Mouse (Mus musculus): ENCODE data around the gene Megf11. TPM values are rescaled to one million over a fixed set of nuclear protein-coding genes. Genes with fewer than 3 reads are reported as not detected.

Gene Megf11
- polyA plus RNA-seq (2014; fragmentation: Nextera tagmentation; extraction: Ambion mirVana) = 0.53 and 0.66 TPM in 2 replicates

GRCm38 (mm10) chr9:64385511-64386465 lies at the start of gene Megf11:
Gene Megf11 (plus strand): TSS chr9:64385626.
- WGBS = 1% methylated on average over 91 of the region's 93 CpGs
- H3K27me3 ChIP-seq (replicated peaks; ENCODE audit: control insufficient read depth, insufficient read depth, low read length) = peaks cover 75% of the 10 kb centered on the region
- 0 out of 2 replicates have a peak within 1 kb of the TSS, but pooled peaks have one; percentile 6 for H3K9ac ChIP-seq (ENCODE audit: low read depth, low read length)
- no peak within 1 kb of the TSS for H3K27ac ChIP-seq (ENCODE audit: low read depth, low read length)
- ATAC-seq (replicated peaks; ENCODE audit: low FRiP score) = no peak; the same call in 1 of the 2 replicates
- no peaks in the 10 kb centered on the region for H3K36me3 ChIP-seq (ENCODE audit: control insufficient read depth, insufficient read depth, low read length)
- DNase-seq (ENCODE audit: low spot score) = peak; percentile 59
- H3K9me3 ChIP-seq (ENCODE audit: control insufficient read depth, low read length) = no peaks in the 10 kb centered on the region
- peak within 1 kb of the TSS; percentile 88 for H3K4me2 ChIP-seq
- peak within 1 kb of the TSS; percentile 55 for H3K4me3 ChIP-seq (ENCODE audit: low read depth, low read length)
- 0 out of 2 replicates have a peak, but pooled peaks cover 5% of the 10 kb centered on the region for H3K4me1 ChIP-seq (replicated peaks; ENCODE audit: control insufficient read depth, insufficient read depth, low read length)

GRCm38 (mm10) chr9:64335825-64336224 lies 49.6 kb upstream of the Megf11 start:
- 0 out of 2 replicates have a peak, but pooled peaks cover 7% of the 10 kb centered on the region for H3K36me3 ChIP-seq (ENCODE audit: control insufficient read depth, insufficient read depth, low read length)
- H3K9me3 ChIP-seq (ENCODE audit: control insufficient read depth, low read length) = no peaks in the 10 kb centered on the region
- no peak overlapping the region for H3K9ac ChIP-seq (ENCODE audit: low read depth, low read length)
- H3K4me2 ChIP-seq = no peak overlapping the region
- DNase-seq (ENCODE audit: low spot score) = no peak
- no peaks in the 10 kb centered on the region for H3K27me3 ChIP-seq (replicated peaks; ENCODE audit: control insufficient read depth, insufficient read depth, low read length)
- ATAC-seq (replicated peaks; ENCODE audit: low FRiP score) = no peak
- H3K4me1 ChIP-seq (replicated peaks; ENCODE audit: control insufficient read depth, insufficient read depth, low read length) = peaks cover 9% of the 10 kb centered on the region
- no peak overlapping the region for H3K27ac ChIP-seq (ENCODE audit: low read depth, low read length)
- no peak overlapping the region for H3K4me3 ChIP-seq (ENCODE audit: low read depth, low read length)
- WGBS = 87% methylated on average over 6 of the region's 6 CpGs

- Histone ChIP-seq H3K36me3 (ENCODE audit: control insufficient read depth, insufficient read depth, low read length) (0 out of 2 replicates have a peak, but pooled peaks cover 5% of the 10 kb centered on the region), H3K9ac (ENCODE audit: low read depth, low read length) (no peak overlapping the region), H3K27me3 (replicated peaks; ENCODE audit: control insufficient read depth, insufficient read depth, low read length) (no peaks in the 10 kb centered on the region), H3K4me1 (replicated peaks; ENCODE audit: control insufficient read depth, insufficient read depth, low read length) (peaks cover 9% of the 10 kb centered on the region), H3K27ac (ENCODE audit: low read depth, low read length) (no peak overlapping the region), H3K4me2 (peak overlapping the region; percentile 92), H3K4me3 (ENCODE audit: low read depth, low read length) (peak overlapping the region; percentile 82; the same call in 1 of the 2 replicates), H3K9me3 (ENCODE audit: control insufficient read depth, low read length) (no peaks in the 10 kb centered on the region)
- WGBS = 61% methylated on average over 8 of the region's 8 CpGs
- DNase-seq (ENCODE audit: low spot score) (no peak), ATAC-seq (replicated peaks; ENCODE audit: low FRiP score) (no peak)
These were observed 46.1 kb upstream of the Megf11 start for GRCm38 (mm10) chr9:64339361-64339760.

- Histone ChIP-seq H3K27me3 (replicated peaks; ENCODE audit: control insufficient read depth, insufficient read depth, low read length) (no peaks in the 10 kb centered on the region), H3K36me3 (ENCODE audit: control insufficient read depth, insufficient read depth, low read length) (0 out of 2 replicates have a peak, but pooled peaks cover 5% of the 10 kb centered on the region), H3K4me2 (peak overlapping the region; percentile 92), H3K27ac (ENCODE audit: low read depth, low read length) (peak overlapping the region; percentile 98), H3K9ac (ENCODE audit: low read depth, low read length) (peak overlapping the region; percentile 99), H3K4me3 (ENCODE audit: low read depth, low read length) (peak overlapping the region; percentile 82), H3K9me3 (ENCODE audit: control insufficient read depth, low read length) (no peaks in the 10 kb centered on the region), H3K4me1 (replicated peaks; ENCODE audit: control insufficient read depth, insufficient read depth, low read length) (peaks cover 9% of the 10 kb centered on the region)
- peak; percentile 86 for ATAC-seq (replicated peaks; ENCODE audit: low FRiP score)
- peak; percentile 87 for DNase-seq (ENCODE audit: low spot score)
- WGBS = under 1% methylated on average over 85 of the region's 85 CpGs
These were observed 44.8 kb upstream of the Megf11 start for GRCm38 (mm10) chr9:64340351-64341253.

- DNase-seq (ENCODE audit: low spot score) (no peak), ATAC-seq (replicated peaks; ENCODE audit: low FRiP score) (peak; percentile 5; the same call in 1 of the 2 replicates)
- 12% methylated on average over 16 of the region's 16 CpGs for WGBS
- Histone ChIP-seq H3K36me3 (ENCODE audit: control insufficient read depth, insufficient read depth, low read length) (0 out of 2 replicates have a peak, but pooled peaks cover 5% of the 10 kb centered on the region), H3K27ac (ENCODE audit: low read depth, low read length) (peak within 1 kb of the TSS; percentile 98), H3K9ac (ENCODE audit: low read depth, low read length) (peak within 1 kb of the TSS; percentile 99), H3K4me3 (ENCODE audit: low read depth, low read length) (peak within 1 kb of the TSS; percentile 82), H3K4me2 (peak within 1 kb of the TSS; percentile 92), H3K9me3 (ENCODE audit: control insufficient read depth, low read length) (no peaks in the 10 kb centered on the region), H3K27me3 (replicated peaks; ENCODE audit: control insufficient read depth, insufficient read depth, low read length) (no peaks in the 10 kb centered on the region), H3K4me1 (replicated peaks; ENCODE audit: control insufficient read depth, insufficient read depth, low read length) (peaks cover 9% of the 10 kb centered on the region)
These were observed 44.2 kb upstream of the Megf11 start, which contains the start of gene Dis3l for GRCm38 (mm10) chr9:64341254-64341566. Gene Dis3l (minus strand): TSS chr9:64341288.

- no peak overlapping the region for H3K27ac ChIP-seq (ENCODE audit: low read depth, low read length)
- WGBS = 80% methylated on average over 8 of the region's 8 CpGs
These were observed 43.8 kb upstream of the Megf11 start for GRCm38 (mm10) chr9:64341671-64342070.

GRCm38 (mm10) chr9:64343656-64344055 lies 41.8 kb upstream of the Megf11 start:
- Histone ChIP-seq H3K9ac (ENCODE audit: low read depth, low read length) (no peak overlapping the region), H3K9me3 (ENCODE audit: control insufficient read depth, low read length) (no peaks in the 10 kb centered on the region), H3K4me2 (no peak overlapping the region), H3K27me3 (replicated peaks; ENCODE audit: control insufficient read depth, insufficient read depth, low read length) (no peaks in the 10 kb centered on the region), H3K4me3 (ENCODE audit: low read depth, low read length) (no peak overlapping the region), H3K36me3 (ENCODE audit: control insufficient read depth, insufficient read depth, low read length) (no peaks in the 10 kb centered on the region), H3K4me1 (replicated peaks; ENCODE audit: control insufficient read depth, insufficient read depth, low read length) (peaks cover 9% of the 10 kb centered on the region), H3K27ac (ENCODE audit: low read depth, low read length) (no peak overlapping the region)
- DNase-seq (ENCODE audit: low spot score) (no peak), ATAC-seq (replicated peaks; ENCODE audit: low FRiP score) (no peak)
- 74% methylated on average over 2 of the region's 2 CpGs for WGBS

More at GRCm38 (mm10) chr9:64341671-64342070, 43.8 kb upstream of the Megf11 start:
- 0 out of 2 replicates have a peak, but pooled peaks cover 2% of the 10 kb centered on the region for H3K36me3 ChIP-seq (ENCODE audit: control insufficient read depth, insufficient read depth, low read length)
- no peaks in the 10 kb centered on the region for H3K27me3 ChIP-seq (replicated peaks; ENCODE audit: control insufficient read depth, insufficient read depth, low read length)
- H3K9me3 ChIP-seq (ENCODE audit: control insufficient read depth, low read length) = no peaks in the 10 kb centered on the region
- peaks cover 9% of the 10 kb centered on the region for H3K4me1 ChIP-seq (replicated peaks; ENCODE audit: control insufficient read depth, insufficient read depth, low read length)
- H3K9ac ChIP-seq (ENCODE audit: low read depth, low read length) = 0 out of 2 replicates have a peak overlapping the region, but pooled peaks have one; percentile 99
- no peak overlapping the region; the same call in 1 of the 2 replicates for H3K4me3 ChIP-seq (ENCODE audit: low read depth, low read length)
- DNase-seq (ENCODE audit: low spot score) (no peak), ATAC-seq (replicated peaks; ENCODE audit: low FRiP score) (no peak)
- peak overlapping the region; percentile 92 for H3K4me2 ChIP-seq

- DNase-seq (ENCODE audit: low spot score) (no peak), ATAC-seq (replicated peaks; ENCODE audit: low FRiP score) (no peak)
- no peak overlapping the region for H3K9ac ChIP-seq (ENCODE audit: low read depth, low read length)
- no peaks in the 10 kb centered on the region; the same call in 1 of the 2 replicates for H3K4me1 ChIP-seq (replicated peaks; ENCODE audit: control insufficient read depth, insufficient read depth, low read length)
- H3K27me3 ChIP-seq (replicated peaks; ENCODE audit: control insufficient read depth, insufficient read depth, low read length) = no peaks in the 10 kb centered on the region
- 59% methylated on average over 5 of the region's 5 CpGs for WGBS
- no peak overlapping the region for H3K4me2 ChIP-seq
- no peaks in the 10 kb centered on the region for H3K36me3 ChIP-seq (ENCODE audit: control insufficient read depth, insufficient read depth, low read length)
- no peak overlapping the region for H3K4me3 ChIP-seq (ENCODE audit: low read depth, low read length)
- H3K27ac ChIP-seq (ENCODE audit: low read depth, low read length) = no peak overlapping the region
- H3K9me3 ChIP-seq (ENCODE audit: control insufficient read depth, low read length) = no peaks in the 10 kb centered on the region
These were observed 39.5 kb upstream of the Megf11 start for GRCm38 (mm10) chr9:64345931-64346330.

Measured in liver, embryonic 11.5 days (tissue).